Mouse (Mus musculus): ENCODE measurements around the gene Tbc1d10a. TPM values are rescaled to one million over a fixed set of nuclear protein-coding genes. Genes with fewer than 3 reads are reported as not detected.
"Not testable (repeated sequence)": the region's sequence is repeated elsewhere in the genome, so short reads cannot be mapped to it uniquely, and the experiment has no call there.

Tbc1d10a gene
- total RNA-seq, 2 experiments from 2014 or later: 15.1 to 16.4 TPM

DNA sequence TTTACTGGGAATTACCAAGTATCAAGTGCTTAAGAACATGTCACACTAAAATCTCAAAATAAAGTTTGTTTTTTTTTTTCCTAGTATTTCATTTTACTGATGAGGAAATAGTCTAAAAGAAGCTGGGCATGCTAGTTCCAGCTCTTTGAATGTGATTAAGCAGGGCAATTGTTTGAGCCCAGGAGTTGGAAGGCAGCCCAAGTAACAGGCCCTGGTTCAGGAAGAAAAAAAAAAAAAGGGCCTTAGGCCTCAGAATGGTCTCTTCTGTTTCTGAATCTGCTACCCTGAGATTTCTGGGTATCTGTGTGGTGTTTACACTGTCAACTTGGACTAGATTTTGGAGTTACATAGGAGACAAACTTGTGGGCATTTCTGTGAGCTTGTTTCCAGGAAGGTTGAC, 3.1 kb upstream of the Tbc1d10a start:
- DNase-seq: no peak

DNA sequence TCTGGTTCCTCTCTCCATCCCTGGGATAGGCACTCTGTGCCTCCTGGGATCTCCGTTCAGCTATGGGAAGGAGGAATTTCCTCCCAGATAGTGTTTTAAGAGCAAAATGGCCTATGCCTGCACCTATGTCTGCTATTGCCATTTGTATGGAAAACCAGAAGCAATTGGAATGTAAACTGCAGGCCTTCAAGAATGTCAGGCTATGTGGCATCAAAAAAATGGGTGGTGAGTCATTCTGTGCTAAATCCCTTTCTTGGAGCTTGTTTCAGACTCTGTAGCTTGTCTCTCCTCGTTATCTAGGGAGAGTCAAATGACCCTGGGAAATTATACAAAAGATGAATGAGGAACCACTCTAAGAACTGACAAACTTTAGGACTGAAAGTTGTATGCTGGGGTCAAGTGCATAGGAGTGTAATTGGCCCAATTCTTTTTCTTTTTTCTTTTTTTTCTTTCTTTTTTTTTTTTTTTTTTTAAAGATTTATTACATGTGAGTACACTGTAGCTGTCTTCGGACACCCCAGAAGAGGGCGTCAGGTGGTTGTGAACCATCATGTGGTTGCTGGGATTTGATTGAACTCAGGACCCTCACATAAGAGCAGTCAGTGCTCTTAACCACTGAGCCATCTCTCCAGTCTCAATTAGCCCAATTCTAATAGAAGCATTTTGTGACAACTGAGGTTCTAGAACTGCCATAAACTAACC, 2.2 kb upstream of the Tbc1d10a start:
- no peak for DNase-seq

DNA sequence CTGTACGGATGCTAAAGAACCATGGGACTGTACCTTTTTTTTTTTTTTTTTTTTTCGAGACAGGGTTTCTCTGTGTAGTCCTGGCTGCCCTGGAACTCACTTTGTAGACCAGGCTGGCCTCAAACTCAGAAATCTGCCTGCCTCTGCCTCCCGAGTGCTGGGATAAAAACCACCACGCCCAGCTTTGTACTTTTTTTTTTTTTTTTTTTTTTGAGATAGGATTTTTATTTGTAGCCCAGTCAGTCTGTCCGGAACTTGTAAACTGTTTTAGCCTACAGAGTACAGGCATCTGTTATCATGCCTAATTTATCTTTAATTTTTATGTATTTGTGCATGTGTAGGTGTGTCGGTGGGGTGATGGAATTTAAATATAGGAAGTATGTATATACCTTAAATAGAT, 1.1 kb upstream of the Tbc1d10a start:
- DNase-seq: not testable (repeated sequence)

DNA sequence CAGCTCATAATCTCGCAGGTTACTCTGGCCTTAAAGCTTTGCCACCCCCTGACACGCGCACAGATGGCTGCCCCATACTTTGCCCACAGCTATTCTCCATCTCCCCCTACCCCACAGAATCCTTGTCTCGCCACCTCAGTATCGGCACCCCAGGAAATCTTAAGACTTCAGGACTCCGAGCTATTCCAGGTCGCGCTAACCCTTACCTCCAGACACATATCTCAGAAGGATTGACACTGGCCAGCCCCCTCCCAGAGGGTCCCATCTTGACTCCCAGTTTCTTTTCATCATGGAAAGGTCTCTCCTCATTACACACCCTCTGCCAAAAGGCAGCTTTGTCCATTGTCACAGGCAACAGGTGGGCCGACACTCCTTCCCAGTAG, 720 bp downstream of the Tbc1d10a start:
- no peak for DNase-seq

DNA sequence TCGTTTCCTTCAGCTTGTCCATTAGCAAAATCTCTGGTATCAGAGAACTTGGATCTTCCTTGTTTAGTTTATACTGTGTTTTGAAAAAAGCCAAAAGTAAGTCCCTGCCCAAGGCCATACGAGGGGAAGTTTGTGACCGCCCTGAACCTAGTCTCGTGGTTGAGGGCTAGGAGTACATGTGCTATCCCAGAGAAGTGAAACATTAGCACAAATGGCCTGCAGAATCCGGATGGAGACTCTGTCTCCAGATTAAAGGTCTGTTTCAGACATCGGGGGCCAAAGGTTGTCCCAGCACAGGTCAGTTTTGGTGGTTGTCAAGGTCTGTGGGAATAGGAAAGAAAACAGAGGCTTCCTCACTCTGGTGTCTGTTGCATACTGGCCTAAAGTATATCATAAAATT, 2.6 kb downstream of the Tbc1d10a start:
- DNase-seq: no peak

DNA sequence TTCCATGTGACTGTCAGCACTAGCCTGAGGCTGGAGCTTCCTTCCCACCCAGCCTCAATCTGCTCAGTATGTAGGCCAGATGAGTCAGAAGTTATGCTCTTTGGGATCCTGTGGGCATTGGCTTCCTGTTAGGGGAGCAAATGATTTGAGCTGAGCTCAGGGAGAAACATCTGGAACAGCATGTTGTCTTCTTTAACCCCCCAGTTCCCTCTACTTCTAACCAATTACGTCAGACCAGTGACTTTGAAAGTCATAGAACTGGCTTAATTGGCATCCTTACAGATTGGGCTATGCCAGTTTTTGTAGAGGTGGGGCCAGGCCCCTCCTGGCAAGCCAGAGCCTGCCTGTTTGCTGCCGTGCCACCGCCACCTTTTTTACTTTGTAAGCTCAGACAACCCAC, 4.1 kb downstream of the Tbc1d10a start:
- DNase-seq: no peak

DNA sequence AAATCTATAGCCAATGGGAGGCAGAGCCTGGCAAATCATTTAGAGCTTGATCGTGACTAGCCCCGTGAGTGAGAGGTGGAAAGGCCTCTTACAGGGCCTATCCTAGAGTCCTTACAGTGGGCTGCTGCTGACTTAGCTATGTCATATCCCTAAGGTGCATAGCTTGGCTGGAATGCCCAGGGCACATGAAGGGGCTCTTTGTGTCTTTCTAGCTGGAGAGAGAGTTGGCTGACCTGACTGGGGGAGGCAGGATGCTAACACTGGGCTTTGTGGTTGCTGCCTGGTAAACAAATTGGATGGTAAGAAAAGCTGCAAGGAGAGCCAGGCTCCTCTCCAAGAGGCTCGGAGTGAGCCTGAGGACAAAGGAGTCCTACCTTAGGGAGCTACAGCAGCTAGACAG, 6.2 kb downstream of the Tbc1d10a start:
- no peak for DNase-seq

DNA sequence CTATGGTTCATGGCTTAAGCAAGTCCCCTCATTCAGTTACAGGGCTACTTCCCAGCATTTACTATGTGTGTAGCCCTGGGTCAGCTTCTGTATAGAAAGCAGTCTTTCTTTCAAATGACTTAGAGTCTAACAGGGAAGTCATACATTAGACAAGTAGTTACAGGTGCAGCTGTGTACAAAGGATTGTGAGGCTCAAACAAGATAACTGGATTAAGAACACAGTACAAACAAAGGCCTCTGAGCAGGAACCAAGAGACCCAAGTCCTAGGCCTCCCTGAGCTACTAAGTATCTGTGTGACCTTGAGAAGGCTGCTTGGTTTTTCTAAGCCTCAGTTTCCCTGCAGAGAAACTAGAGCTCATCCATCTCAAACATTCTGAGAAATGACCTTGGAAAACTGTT, 6.8 kb downstream of the Tbc1d10a start:
- no peak for DNase-seq

DNA sequence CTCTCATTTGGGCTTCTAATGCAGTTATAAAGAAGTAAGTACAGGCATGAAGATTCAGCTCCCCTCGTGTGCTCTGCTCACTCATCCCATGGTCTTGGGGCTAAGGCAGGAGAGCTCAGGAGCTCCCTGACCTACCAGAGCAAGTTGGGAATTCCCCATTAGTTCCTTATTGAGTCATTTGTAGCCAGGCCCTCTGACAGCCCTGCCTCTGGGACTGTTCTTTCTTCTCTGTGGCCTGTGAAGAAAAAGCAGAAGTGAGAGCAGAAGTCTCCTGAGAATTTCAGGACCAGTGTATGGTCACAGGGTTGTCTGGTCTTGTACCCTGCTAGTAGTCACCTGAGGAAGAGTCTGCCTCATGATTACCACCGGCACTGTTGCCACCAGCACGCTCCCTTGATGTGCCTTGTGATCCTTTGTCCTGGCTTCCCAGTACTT, 9.0 kb downstream of the Tbc1d10a start:
- DNase-seq: no peak

DNA sequence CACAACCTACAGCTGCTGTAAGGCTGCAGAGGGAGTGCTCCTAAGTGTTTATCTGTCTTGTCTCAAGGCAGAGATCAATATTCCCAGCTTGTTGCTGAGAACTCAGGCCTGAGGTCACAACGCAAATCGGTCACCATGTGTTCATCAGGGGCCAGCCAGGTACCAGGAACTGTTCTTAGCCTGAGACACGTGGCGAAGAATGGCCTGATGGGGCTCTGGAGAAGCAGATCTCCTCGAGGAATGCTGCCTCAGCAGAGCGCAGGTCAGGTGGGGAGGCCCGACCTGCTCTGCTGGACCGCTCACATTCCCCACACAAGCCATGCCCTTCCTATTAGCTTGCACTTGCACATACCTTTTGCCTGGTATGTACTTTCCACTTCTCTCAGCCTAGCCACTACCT, 10.0 kb downstream of the Tbc1d10a start:
- DNase-seq: no peak

DNA sequence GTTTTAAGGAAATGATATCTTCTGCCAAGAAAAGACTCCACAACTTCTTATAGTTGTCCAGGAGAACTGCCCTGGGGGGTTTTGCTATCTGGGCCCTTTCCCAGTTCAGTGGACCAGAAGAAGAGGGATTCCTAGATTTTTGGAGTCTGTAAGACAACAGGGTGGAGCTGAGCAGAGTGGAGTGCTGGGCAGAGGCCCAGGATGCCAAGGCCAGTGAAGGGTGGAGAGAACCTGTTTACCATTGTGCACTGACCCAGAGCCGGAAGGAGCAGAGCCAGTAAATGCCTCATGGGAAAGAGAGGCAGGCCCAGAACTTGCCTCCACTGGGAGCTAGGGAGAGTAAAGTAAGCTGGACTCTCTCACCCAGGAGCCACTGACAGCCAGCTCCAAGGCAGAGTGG, 11.1 kb downstream of the Tbc1d10a start:
- peak; percentile 72 for DNase-seq

DNA sequence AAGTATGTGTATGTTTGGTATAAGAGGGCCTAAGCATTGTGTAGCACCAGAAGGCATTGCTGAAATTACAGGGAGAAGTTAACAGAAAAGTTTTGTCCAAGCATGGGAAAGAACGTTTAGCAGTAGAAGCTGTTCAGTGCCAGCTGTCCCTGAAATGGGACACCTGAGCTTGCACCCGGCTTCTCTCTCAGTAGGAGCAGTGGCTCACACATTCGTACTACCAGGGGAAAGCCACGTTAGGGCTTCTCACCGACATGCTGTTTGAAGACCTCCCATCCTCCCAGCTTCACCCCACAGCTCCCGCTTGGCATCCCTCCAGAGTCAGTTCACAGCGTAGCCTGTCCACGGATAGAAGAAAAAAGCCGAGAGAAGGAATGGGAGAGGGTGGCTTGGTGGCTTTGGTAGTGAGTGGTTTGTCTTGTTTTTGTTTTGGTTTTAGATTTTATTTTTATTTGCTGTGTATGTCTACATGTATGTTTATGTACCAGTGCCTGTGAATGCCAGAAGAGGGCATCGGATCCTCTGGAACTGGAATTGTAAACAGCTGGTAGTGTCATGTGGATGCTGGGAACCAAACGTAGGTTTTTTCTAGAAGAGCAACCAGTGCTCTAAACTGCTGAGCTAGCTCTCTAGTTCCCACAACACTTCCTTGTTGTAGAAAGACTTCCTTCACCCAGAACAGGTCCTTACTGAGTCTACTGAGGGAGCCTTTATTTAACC, 15.6 kb downstream of the Tbc1d10a start:
- no peak for DNase-seq

DNA sequence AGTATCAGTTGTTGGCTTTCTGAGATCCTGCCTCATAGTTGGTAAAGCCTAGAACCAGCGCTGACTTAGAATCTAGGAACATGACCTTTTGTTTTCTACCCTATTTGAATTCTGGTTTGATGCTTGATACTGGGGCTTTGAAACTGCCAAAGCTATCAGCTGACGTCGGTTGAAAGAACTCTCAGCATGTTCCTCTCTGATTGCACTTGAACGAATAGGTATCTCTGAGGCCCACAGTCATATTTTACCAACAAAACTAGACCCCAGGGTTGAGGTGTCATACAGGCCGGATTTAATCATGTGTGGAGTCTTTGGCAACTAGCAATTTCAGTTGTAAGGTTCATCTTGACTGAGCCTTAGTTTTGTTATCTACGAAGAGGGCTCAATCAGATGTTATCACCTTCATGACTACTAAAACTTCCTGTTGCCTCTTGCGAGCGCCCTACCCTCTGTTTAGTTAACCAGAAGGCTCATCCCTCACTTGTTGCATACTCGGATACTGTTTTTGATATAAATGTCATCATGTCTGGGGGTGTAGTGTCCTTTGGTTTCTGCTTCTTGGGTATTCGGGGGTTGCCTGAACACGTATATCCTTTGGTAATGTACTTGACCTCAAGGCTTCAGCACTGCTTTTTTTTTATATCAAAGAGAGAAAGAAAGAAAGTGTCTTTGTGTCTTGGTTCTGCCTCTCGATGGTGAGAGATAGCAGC, 16.6 kb downstream of the Tbc1d10a start:
- DNase-seq: no peak

DNA sequence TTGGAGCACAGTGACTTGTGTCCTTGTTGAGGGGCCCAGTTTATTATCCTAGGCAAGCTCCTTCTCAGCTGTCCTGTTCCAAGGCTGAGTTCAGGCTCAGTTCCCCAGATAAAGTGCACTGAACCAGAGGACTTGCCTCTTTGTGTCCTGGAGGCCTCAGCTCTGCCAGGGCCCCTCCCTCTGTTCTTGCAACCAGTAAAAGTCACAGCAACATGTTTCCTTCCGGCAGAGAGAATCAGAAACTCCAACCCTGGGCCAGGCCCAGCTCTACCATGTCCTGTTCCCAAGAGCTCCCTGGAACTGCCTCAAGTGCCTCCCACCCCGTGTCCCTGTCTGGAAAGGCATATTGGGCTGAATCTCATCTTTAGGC, 17.1 kb downstream of the Tbc1d10a start:
- peak; percentile 81 for DNase-seq

DNA sequence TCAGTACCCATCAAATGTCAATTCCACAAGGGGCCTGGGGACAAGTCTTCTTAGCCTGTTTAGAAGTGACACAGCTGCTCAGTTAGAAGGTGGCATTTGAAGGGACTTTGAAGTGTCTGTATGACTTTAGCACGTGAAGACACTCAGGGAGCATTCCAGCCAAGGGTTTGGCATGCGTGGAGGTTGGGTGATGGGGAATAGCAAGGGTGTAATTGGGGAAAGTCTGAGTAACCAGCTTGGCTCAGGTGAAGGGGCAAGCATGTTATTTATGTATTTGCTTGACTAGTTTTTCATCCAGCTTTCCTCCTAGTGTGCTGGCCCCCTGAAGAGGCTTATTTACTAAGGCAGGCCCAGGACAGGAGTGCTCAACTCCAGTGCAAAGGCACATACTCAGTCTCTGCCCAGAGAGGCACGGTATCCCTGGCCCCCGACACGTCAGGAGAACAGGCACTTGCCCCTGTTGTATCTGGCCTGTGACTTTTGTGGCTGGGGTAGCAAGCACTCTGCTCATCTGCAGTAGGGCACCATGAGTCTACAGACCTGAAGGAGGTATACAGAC, 18.6 kb downstream of the Tbc1d10a start:
- DNase-seq: no peak

DNA sequence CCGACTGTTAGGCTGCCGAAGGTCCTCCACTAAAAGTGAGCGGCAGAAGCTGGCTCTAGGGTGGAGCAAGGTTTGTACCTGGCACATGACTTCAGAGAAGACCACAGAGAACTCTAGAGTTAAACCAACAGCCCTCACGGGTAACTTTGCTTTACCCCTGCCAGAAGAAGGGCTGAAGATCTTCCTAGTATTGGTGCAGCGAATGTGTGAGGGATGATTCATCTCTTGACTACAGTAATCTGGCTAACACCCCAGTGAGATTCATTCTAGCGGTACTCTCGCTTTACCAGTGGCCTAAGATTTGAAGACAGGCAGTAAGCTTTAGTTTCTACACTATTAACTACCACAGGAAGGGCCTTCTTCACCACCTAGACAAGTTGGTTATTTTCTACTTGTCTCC, 19.4 kb downstream of the Tbc1d10a start:
- DNase-seq: no peak

DNA sequence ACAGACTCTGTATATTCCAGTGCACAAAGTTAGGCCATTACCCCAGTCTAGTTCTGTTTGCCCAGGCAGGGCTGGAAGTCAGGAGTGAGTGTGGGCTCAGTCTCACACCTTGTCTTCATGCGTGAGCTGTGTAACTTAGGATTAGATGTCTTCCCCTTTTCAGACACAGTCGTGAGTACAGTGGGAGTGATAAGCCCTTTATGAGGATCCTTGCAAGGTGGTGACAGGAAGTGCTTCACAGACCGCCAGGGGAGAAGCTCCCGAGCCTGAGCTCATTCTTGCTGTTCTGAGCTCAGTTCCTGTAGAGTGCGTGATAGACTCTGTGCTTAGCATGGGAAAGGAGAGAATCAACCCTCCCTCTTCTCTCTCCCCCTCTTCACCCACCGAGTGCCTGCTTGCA, 20.0 kb downstream of the Tbc1d10a start:
- DNase-seq: no peak

DNA sequence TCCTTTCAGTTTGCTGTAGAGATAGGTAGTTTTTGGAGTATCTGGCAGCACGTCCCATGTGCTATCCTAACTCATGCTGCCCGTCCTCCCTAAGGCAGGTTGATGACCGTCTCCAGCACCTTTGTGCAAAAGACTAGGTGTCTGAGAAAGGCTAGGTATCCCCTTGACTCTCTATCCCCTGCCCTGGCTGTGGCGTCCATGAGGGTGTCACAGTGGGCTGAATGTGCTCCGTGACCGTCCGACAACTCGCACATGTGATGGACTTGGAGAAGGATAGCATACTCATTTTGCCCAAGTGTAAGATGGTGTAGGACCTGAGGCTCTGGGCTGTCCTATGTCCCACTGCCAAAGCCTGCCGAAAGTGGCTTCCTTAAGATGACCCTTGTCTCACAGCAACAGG, 21.1 kb downstream of the Tbc1d10a start:
- no peak for DNase-seq

DNA sequence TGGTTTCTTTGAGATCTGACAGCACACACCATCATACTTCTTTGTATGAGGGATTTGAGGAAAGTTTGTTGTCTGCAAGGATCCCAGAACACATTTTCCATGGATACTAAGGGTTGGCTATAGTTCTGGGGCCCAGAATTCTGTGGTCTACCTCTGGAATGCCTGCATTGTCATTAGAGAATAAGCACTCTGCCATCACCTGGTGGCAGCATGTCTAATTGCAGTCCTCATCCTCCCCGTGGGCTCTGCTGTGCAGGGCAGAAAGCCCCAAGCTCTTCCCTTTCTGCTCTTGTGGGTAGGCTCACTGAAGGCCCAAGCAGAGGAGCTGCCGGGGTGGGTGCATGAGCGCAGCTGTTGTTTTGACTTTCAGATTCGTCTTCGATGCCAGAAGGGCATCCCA, 23.0 kb downstream of the Tbc1d10a start:
- DNase-seq: no peak

DNA sequence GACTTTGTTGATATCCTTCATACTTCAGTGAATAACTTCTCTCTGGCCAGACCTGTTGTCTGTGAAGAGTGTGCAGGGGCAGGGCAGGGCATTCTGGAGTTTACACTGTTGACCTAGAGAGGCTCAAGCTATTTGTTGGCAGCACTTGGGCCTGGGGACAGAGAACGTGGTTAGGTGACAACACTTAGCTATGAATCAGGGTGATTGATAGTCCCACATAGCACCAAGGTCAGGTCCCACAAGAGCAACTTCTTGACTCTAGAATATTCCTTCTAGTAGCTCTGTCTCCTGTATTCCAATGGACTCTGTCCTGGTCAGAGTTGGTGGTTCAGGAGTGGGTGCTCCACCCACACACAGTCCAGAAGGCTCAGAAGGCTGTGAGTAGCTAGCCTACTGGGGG, 24.2 kb downstream of the Tbc1d10a start:
- peak; percentile 47 for DNase-seq

DNA sequence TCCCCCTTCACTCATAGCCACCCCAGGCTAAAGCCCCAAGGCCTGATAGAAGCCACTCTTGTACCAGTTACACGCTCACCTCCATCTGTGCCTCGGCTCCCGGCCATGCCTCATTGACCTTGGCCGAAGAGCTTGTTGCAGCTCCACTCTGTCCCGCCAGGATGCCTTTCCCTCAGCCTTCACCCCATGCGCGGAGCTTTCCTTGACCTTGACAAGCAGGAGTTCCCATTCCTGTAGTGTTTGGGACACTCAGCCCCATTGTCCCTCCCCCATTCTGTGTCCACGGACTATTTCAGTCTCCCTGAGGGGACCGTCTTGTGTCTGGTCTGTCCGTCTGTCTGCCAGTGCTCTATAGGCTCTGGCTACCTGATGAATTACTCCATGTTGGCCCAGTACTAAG, 26.5 kb downstream of the Tbc1d10a start:
- DNase-seq: peak; percentile 50

DNA sequence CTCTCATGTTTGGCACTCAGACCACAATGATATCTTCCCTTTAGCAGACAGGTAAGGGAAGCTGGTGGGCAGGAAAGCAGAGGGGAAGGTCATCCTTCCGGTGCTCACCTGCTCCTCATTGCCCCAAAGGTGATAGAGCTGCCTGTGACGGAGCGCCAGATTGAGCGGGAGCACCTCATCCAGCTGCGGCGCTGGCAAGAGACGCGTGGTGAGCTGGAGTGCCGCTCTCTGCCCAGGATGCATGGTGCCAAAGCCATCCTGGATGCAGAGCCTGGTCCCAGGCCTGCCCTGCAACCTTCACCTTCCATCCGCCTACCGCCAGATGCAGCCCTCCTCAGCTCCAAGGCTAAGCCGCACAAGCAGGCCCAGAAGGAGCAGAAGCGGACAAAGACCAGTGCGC, 28.0 kb downstream of the Tbc1d10a start:
- DNase-seq: no peak

DNA sequence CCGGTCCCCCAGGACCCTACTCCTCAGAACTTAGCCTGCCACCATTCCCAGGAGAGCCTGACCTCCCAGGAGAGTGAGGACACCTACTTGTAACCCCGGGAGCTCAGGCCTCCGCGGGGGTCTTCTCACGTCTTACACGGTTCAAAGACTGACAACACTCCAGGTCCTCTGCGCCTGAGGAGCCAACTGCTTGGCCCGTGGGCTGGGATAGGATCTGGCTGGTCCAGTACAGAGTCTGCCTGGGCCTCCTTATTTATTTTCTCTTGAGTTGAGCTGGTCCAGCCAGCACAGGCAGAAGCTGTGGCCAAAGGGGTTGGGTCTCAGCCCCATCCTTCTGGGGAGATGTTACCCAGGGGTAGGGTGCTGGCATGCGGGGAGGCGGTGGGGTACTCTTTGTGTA, 28.5 kb downstream of the Tbc1d10a start:
- DNase-seq: no peak

Measured in adrenal gland, postnatal 10 days (tissue).